Mouse (Mus musculus) G1E (cell line): ENCODE measurements around the gene Rassf2. TPM values are rescaled to one million over a fixed set of nuclear protein-coding genes. Genes with fewer than 3 reads are reported as not detected.

Source experiments
- ATAC-seq: 2 replicates; pipeline ENCODE4 v1.8.0; 2016; ENCODE audit warnings: mild to moderate bottlenecking; ENCODE audit not compliant: insufficient number of reproducible peaks, poor library complexity, low FRiP score, severe bottlenecking; ENCODE audit errors: extremely low read depth
- DNase-seq: peaks from one replicate; pipeline ENCODE4 v3.0.0; 2012; ENCODE audit warnings: low spot score
- H3K27me3 ChIP-seq: 2 replicates; pipeline ENCODE4 v1.6.1; 2012; ENCODE audit warnings: mild to moderate bottlenecking, low read length, inconsistent platforms; ENCODE audit not compliant: insufficient read depth
- H3K36me3 ChIP-seq: replicated peaks from 2 replicates; pipeline ENCODE3; 2012; ENCODE audit warnings: mild to moderate bottlenecking, inconsistent platforms
- H3K4me1 ChIP-seq: 2 replicates; pipeline ENCODE4 v1.6.1; 2012; ENCODE audit warnings: low read depth, low read length, inconsistent platforms, mixed read lengths; ENCODE audit not compliant: insufficient read depth
- H3K4me3 ChIP-seq: 2 replicates; pipeline ENCODE4 v1.5.1; 2012; ENCODE audit warnings: low read depth, mild to moderate bottlenecking, inconsistent platforms, low read length, moderate library complexity, mixed read lengths
- H3K9me3 ChIP-seq: replicated peaks from 2 replicates; pipeline ENCODE4 v1.6.1; 2012; ENCODE audit warnings: inconsistent platforms
- CTCF ChIP-seq: IDR thresholded peaks from 2 replicates; pipeline ENCODE4 v1.5.1; 2012; ENCODE audit warnings: low read depth, low read length, inconsistent platforms, mixed read lengths
- GATA1 ChIP-seq: IDR thresholded peaks from 2 replicates; pipeline ENCODE4 v1.6.1; 2012; ENCODE audit warnings: borderline replicate concordance, low read length, inconsistent platforms, mixed read lengths
- GATA2 ChIP-seq: IDR thresholded peaks from 2 replicates; pipeline ENCODE4 v1.6.1; 2012; ENCODE audit warnings: low read depth, low read length, inconsistent platforms, borderline replicate concordance
- POLR2AphosphoS5 ChIP-seq: IDR thresholded peaks from 2 replicates; pipeline ENCODE4 v1.6.1; 2012; ENCODE audit warnings: low read depth, low read length, inconsistent platforms; ENCODE audit not compliant: insufficient replicate concordance
- TAL1 ChIP-seq: conservative IDR thresholded peaks from 2 replicates; pipeline ENCODE4 v1.6.1; 2012; ENCODE audit warnings: low read depth, low read length, inconsistent platforms, mixed read lengths
- polyA plus RNA-seq: library from polyadenylated mRNA; stranded (reverse); fragments of >175 nt; gene quantifications from 2 replicates; pipeline ENCODE4 v1.2.3, GENCODE M21; 2012
- total RNA-seq, 2 experiments: library from RNA; stranded (forward) in 1 of 2; stranded (reverse) in 1 of 2; fragments of 200-1000 nt in 1 of 2; fragments of >200 nt in 1 of 2; fragmentation: Nextera tagmentation in 1 of 2; gene quantifications; 2 replicates each; pipeline ENCODE4 v1.2.3; 2014 to 2017

Rassf2 gene
- total and polyA plus RNA-seq, 3 experiments = 0.03 to 1.2 (median 0.30) TPM

GRCm38 (mm10) chr2:132048143-132048772 lies 18.2 kb upstream of the Rassf2 start:
- TF ChIP-seq GATA1 (no peak), POLR2AphosphoS5 (no peak), GATA2 (no peak), TAL1 (no peak), CTCF (no peak)
- no peak for ATAC-seq

GRCm38 (mm10) chr2:132047364-132047763 lies 17.3 kb upstream of the Rassf2 start:
- Histone ChIP-seq H3K36me3 (no peaks in the 10 kb centered on the region), H3K4me3 (no peak overlapping the region), H3K9me3 (no peaks in the 10 kb centered on the region), H3K4me1 (no peaks in the 10 kb centered on the region), H3K27me3 (peaks cover 28% of the 10 kb centered on the region)
- ATAC-seq (no peak), DNase-seq (no peak)
- TF ChIP-seq POLR2AphosphoS5 = no peak
- TF ChIP-seq TAL1 = no peak
- TF ChIP-seq GATA2 = no peak
- TF ChIP-seq CTCF = no peak
- no peak for TF ChIP-seq GATA1

More at GRCm38 (mm10) chr2:132048143-132048772, 18.2 kb upstream of the Rassf2 start:
- Histone ChIP-seq H3K4me1 (no peaks in the 10 kb centered on the region), H3K9me3 (no peaks in the 10 kb centered on the region), H3K27me3 (peaks cover 23% of the 10 kb centered on the region), H3K36me3 (no peaks in the 10 kb centered on the region), H3K4me3 (no peak overlapping the region)
- no peak for DNase-seq

GRCm38 (mm10) chr2:132046659-132047058 lies 16.6 kb upstream of the Rassf2 start:
- H3K4me3 ChIP-seq = no peak overlapping the region
- no peaks in the 10 kb centered on the region for H3K4me1 ChIP-seq
- no peak for TF ChIP-seq TAL1
- TF ChIP-seq GATA1 = no peak
- no peak for TF ChIP-seq CTCF
- TF ChIP-seq GATA2 = no peak
- no peak for TF ChIP-seq POLR2AphosphoS5
- H3K27me3 ChIP-seq = peaks cover 28% of the 10 kb centered on the region
- H3K9me3 ChIP-seq = no peaks in the 10 kb centered on the region
- DNase-seq (no peak), ATAC-seq (no peak)
- H3K36me3 ChIP-seq = no peaks in the 10 kb centered on the region

DNA sequence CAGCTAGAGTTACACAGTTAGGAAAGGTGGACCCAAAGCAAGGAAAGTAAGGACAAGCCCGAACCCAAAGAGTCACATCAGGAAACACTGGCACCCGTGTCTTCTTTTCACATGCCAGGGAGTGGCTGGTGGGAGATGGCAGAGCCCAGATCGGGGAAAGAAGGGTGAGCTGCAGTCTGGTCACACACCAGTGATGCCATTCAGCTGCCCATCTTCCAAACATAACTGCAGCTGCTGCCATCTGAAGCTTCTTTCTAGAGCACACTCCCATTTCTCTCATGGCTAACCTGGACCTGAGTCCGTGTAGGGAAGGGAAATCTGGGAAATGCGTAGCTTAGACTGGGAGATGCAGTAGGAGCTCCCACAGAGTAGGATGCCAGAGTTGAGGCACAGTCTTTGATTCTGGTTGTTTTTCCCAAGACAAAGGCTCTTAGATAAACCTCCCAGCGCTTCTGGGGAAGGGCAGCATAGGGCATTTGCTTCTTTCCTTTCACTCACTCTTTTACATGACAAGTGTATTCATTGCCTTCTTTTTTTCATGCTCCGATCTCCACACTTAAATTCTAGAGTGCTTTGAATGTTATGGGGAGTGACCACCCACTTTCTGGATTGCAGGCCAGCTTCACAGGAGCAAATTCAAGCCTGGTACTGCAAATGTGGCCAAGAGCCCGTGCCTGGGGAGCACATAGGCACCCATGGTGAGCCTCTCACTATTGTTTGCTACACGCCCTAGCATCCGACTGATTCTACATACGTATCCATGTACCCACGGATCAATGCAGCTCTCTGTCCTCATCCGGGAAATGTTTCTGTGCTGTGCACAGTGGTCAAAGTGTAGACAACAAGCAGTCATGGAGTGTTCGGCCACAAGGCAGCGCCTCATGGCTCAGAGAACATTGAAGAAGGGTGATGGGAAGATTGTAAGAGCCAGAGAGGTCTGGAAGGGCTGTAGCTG lies 14.5 kb upstream of the Rassf2 start:
- peaks cover 28% of the 10 kb centered on the region for H3K27me3 ChIP-seq
- H3K4me3 ChIP-seq = no peak overlapping the region
- no peaks in the 10 kb centered on the region for H3K4me1 ChIP-seq
- no peak for TF ChIP-seq TAL1
- TF ChIP-seq POLR2AphosphoS5 = no peak
- ATAC-seq (no peak), DNase-seq (no peak)
- H3K36me3 ChIP-seq = no peaks in the 10 kb centered on the region
- no peaks in the 10 kb centered on the region for H3K9me3 ChIP-seq

- Histone ChIP-seq H3K36me3 (no peaks in the 10 kb centered on the region), H3K9me3 (no peaks in the 10 kb centered on the region), H3K4me1 (no peaks in the 10 kb centered on the region), H3K27me3 (peaks cover 22% of the 10 kb centered on the region), H3K4me3 (no peak overlapping the region)
- no peak for ATAC-seq
- TF ChIP-seq GATA1 (no peak), CTCF (no peak), GATA2 (no peak), POLR2AphosphoS5 (no peak)
- no peak for DNase-seq
Observed at GRCm38 (mm10) chr2:132043101-132043621, 13.1 kb upstream of the Rassf2 start.

DNA sequence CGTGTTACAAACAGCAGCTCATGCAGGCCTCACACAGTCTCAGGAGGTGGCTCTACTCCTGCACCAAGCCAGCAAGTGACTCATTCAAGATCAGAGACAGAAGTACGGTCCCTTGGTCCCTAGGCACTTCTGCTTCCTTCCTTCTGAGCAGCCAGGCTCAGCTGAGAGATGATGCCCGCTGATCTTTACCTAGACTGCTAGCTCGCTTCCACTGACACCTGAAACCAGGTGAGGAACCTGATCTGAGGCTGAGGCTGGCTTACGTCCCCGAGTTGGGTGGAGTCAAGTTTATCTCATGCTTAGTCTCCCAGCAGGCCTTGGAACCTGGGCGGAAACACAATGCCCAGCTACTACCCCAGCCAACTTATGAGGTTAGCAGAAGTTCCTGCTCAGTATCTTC lies 9.8 kb upstream of the Rassf2 start:
- no peak for ATAC-seq
- H3K4me1 ChIP-seq = peaks cover 6% of the 10 kb centered on the region; the same call in 1 of the 2 replicates
- DNase-seq = no peak
- H3K9me3 ChIP-seq = no peaks in the 10 kb centered on the region
- TF ChIP-seq GATA2 (no peak), POLR2AphosphoS5 (no peak), GATA1 (no peak), TAL1 (no peak), CTCF (no peak)
- no peaks in the 10 kb centered on the region for H3K36me3 ChIP-seq
- H3K27me3 ChIP-seq = peaks cover 24% of the 10 kb centered on the region
- no peak overlapping the region for H3K4me3 ChIP-seq
